Mouse (Mus musculus): ENCODE results near the gene Nt5dc2.
A peak's percentile ranks its signal among the peaks of the same experiment; 100 is the strongest.

DNA sequence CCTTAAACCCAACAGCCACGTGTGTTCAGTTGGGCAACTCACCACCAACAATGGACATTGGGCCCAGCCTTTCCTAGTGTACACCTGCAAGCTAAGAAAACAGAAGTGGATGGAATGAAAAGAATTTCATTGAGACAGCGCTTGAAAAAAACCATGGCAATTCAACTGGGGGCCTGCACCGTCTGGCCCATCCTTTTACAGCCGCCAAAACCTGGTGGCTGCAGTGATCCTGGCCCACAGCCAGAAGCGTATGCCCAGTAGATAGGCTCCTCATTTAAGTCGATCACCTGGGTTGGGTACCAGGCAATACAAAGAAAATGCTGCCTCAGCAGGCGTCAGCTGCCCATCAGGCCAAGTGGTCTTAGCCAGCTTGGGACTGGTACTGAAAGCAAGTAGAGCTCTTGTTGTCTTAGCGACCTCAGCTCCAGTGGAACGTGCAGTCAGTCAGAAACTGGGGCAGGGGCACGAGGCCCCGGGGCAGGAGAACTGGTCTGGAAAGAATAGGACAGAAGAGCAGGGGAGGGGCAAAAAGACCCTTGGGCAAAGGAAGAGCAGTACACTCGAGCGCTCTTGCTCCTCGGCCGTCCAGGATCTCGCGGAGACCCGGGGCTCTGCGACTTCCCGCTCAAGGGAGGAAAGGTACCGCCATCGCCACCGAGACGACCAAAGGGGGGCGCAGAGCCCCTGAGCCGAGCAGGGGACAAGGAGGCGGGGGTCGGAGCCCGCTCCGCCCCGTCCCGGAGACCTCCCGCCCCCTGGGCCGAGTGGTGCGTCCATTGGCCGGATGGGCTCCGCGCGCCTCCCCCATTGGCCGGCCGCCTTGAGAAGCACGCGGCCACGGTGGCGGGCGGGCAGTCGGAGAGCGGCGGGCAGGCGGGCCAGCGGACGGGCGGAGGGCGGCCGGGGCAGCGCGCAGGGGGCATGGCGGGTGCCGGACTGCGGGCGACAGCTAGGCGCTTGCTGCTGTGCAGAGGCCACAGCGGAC lies at the start of gene Nt5dc2:
- TF ChIP-seq CTCF (IDR thresholded peaks at IDR 0.05; ENCODE audit: control insufficient read depth, insufficient read depth, insufficient read length) (peak; percentile 2), USF1 (IDR thresholded peaks at IDR 0.05; ENCODE audit: low read depth) (no peak)

All from C2C12 (cell line).